Comparison of ENCODE assay signal across 10 mouse cellular contexts in the genomic region with DNA sequence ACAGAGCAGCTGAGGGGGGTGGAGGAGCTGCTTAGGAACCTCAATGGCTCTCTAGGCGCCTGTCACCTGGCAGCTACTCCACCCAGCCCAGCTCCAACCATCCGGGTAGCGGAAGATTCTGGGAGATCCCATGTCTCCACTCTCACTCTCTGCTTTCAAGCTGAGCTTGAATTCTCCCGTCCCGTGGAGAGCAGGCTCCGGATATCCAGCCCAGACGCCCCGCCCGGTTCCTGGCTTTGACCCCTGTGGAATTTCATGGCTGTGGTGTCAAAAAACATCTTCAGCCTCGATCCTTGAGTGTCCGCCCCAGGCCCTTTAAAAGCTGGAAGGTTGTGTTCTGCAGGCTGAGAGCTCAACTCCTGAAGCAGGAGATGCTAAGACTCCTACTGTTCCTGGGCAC. TPM values are rescaled to one million over a fixed set of nuclear protein-coding genes. Genes with fewer than 3 reads are reported as not detected.
DNase-seq lines count a peak whose midpoint lies in the region; ATAC-seq lines count a peak whose summit lies in the region.
"Had no signal": no experiment of that assay in that cellular context is flagged by ENCODE, and none has a peak within 500 bp of the region (broad histone marks: within the 10 kb centered on the region; RNA-seq: fewer than 3 reads in every experiment).

No protein-coding gene starts in this region.

- no peak overlapping the region for H3K27ac ChIP-seq in hindbrain, embryonic 13.5 days
- H3K27ac ChIP-seq in hindbrain, embryonic 16.5 days (ENCODE audit: low read depth, low read length), result no peak overlapping the region
- H3K27ac ChIP-seq in embryonic facial prominence, embryonic 13.5 days, result no peak overlapping the region; the same call in 1 of the 2 replicates
- H3K27ac ChIP-seq in heart, embryonic 13.5 days (replicated peaks), result no peak overlapping the region
- H3K27ac ChIP-seq in limb, embryonic 12.5 days, result 0 out of 2 replicates have a peak overlapping the region, but pooled peaks have one; percentile 50
- no peak overlapping the region; the same call in 1 of the 2 replicates for H3K27ac ChIP-seq in midbrain, embryonic 10.5 days (replicated peaks)
- H3K27ac ChIP-seq: neural tube, embryonic 13.5 days had no signal

- H3K36me3 ChIP-seq in hindbrain, embryonic 13.5 days, result peaks cover 12% of the 10 kb centered on the region
- peaks cover 3% of the 10 kb centered on the region; the same call in 1 of the 2 replicates for H3K36me3 ChIP-seq in hindbrain, embryonic 16.5 days (ENCODE audit: control insufficient read depth, insufficient read depth, low read length)
- H3K36me3 ChIP-seq in embryonic facial prominence, embryonic 13.5 days, result peaks cover 29% of the 10 kb centered on the region
- peaks cover 13% of the 10 kb centered on the region; the same call in 1 of the 2 replicates for H3K36me3 ChIP-seq in heart, embryonic 13.5 days
- peaks cover 10% of the 10 kb centered on the region for H3K36me3 ChIP-seq in limb, embryonic 12.5 days
- H3K36me3 ChIP-seq in midbrain, embryonic 10.5 days, result peaks cover 11% of the 10 kb centered on the region

- H3K4me1 ChIP-seq in hindbrain, embryonic 13.5 days (replicated peaks), result peaks cover 36% of the 10 kb centered on the region
- H3K4me1 ChIP-seq in hindbrain, embryonic 16.5 days (ENCODE audit: control insufficient read depth, insufficient read depth, low read depth, low read length), result peaks cover 6% of the 10 kb centered on the region
- peaks cover 21% of the 10 kb centered on the region for H3K4me1 ChIP-seq in embryonic facial prominence, embryonic 13.5 days
- H3K4me1 ChIP-seq in heart, embryonic 13.5 days, result peaks cover 61% of the 10 kb centered on the region
- H3K4me1 ChIP-seq in limb, embryonic 12.5 days (replicated peaks), result peaks cover 42% of the 10 kb centered on the region
- peaks cover 42% of the 10 kb centered on the region for H3K4me1 ChIP-seq in midbrain, embryonic 10.5 days

- no peak overlapping the region for H3K4me2 ChIP-seq in hindbrain, embryonic 13.5 days
- H3K4me2 ChIP-seq in hindbrain, embryonic 16.5 days (ENCODE audit: low read length), result no peak overlapping the region
- H3K4me2 ChIP-seq in embryonic facial prominence, embryonic 13.5 days, result no peak overlapping the region
- H3K4me2 ChIP-seq in heart, embryonic 13.5 days, result no peak overlapping the region
- H3K4me2 ChIP-seq in limb, embryonic 12.5 days, result no peak overlapping the region
- H3K4me2 ChIP-seq: neural tube, embryonic 13.5 days had no signal

- ATAC-seq in hindbrain, embryonic 13.5 days (ENCODE audit: low FRiP score), result no peak
- no peak for ATAC-seq in hindbrain, embryonic 16.5 days
- no peak for ATAC-seq in embryonic facial prominence, embryonic 13.5 days (ENCODE audit: insufficient number of reproducible peaks, insufficient read depth, low FRiP score, low TSS enrichment, low read depth)
- ATAC-seq in heart, embryonic 13.5 days (ENCODE audit: extremely low read depth, insufficient number of reproducible peaks, low FRiP score, low TSS enrichment), result no peak
- ATAC-seq in limb, embryonic 12.5 days (ENCODE audit: insufficient number of reproducible peaks, insufficient read depth, low FRiP score, low TSS enrichment, low read depth), result no peak

- H3K9me3 ChIP-seq in hindbrain, embryonic 13.5 days, result no peaks in the 10 kb centered on the region
- no peaks in the 10 kb centered on the region for H3K9me3 ChIP-seq in hindbrain, embryonic 16.5 days (ENCODE audit: control insufficient read depth, low read length)
- no peaks in the 10 kb centered on the region for H3K9me3 ChIP-seq in embryonic facial prominence, embryonic 13.5 days
- H3K9me3 ChIP-seq in heart, embryonic 13.5 days, result no peaks in the 10 kb centered on the region
- no peaks in the 10 kb centered on the region for H3K9me3 ChIP-seq in limb, embryonic 12.5 days
- no peaks in the 10 kb centered on the region for H3K9me3 ChIP-seq in midbrain, embryonic 10.5 days (replicated peaks)
- H3K9me3 ChIP-seq: neural tube, embryonic 13.5 days had no signal

- 71% methylated on average over 11 of the region's 11 CpGs for WGBS in hindbrain, embryonic 13.5 days
- 67% methylated on average over 11 of the region's 11 CpGs for WGBS in hindbrain, embryonic 16.5 days
- 57% methylated on average over 11 of the region's 11 CpGs for WGBS in embryonic facial prominence, embryonic 13.5 days
- 53% methylated on average over 11 of the region's 11 CpGs for WGBS in heart, embryonic 13.5 days
- 61% methylated on average over 11 of the region's 11 CpGs for WGBS in limb, embryonic 12.5 days
- WGBS in midbrain, embryonic 10.5 days, result 73% methylated on average over 11 of the region's 11 CpGs

- no peaks in the 10 kb centered on the region for H3K27me3 ChIP-seq in hindbrain, embryonic 13.5 days
- no peaks in the 10 kb centered on the region for H3K27me3 ChIP-seq in hindbrain, embryonic 16.5 days (replicated peaks; ENCODE audit: control insufficient read depth, insufficient read depth, low read length)
- no peaks in the 10 kb centered on the region for H3K27me3 ChIP-seq in embryonic facial prominence, embryonic 13.5 days
- H3K27me3 ChIP-seq in heart, embryonic 13.5 days (replicated peaks), result no peaks in the 10 kb centered on the region
- H3K27me3 ChIP-seq in limb, embryonic 12.5 days, result no peaks in the 10 kb centered on the region
- H3K27me3 ChIP-seq in midbrain, embryonic 10.5 days (ENCODE audit: low read depth, poor library complexity, severe bottlenecking), result no peaks in the 10 kb centered on the region
- H3K27me3 ChIP-seq: neural tube, embryonic 13.5 days had no signal

- no peak for DNase-seq in thymus, postnatal 14 days
- DNase-seq in yolk sac, embryonic 10.5 days (ENCODE audit: low spot score), result no peak
- DNase-seq in midbrain, embryonic 10.5 days (ENCODE audit: low spot score), result no peak
- DNase-seq: adrenal gland, adult 8-10 months had no signal

- H3K9ac ChIP-seq in hindbrain, embryonic 13.5 days, result 0 out of 2 replicates have a peak overlapping the region, but pooled peaks have one; percentile 5
- H3K9ac ChIP-seq in hindbrain, embryonic 16.5 days (ENCODE audit: low read depth, low read length), result no peak overlapping the region
- H3K9ac ChIP-seq in embryonic facial prominence, embryonic 13.5 days, result 0 out of 2 replicates have a peak overlapping the region, but pooled peaks have one; percentile 36
- H3K9ac ChIP-seq in heart, embryonic 13.5 days, result peak overlapping the region; percentile 41
- no peak overlapping the region for H3K9ac ChIP-seq in limb, embryonic 12.5 days (replicated peaks)
- H3K9ac ChIP-seq: neural tube, embryonic 13.5 days had no signal

- no peak overlapping the region for H3K4me3 ChIP-seq in hindbrain, embryonic 13.5 days
- no peak overlapping the region for H3K4me3 ChIP-seq in hindbrain, embryonic 16.5 days (ENCODE audit: low read length)
- no peak overlapping the region for H3K4me3 ChIP-seq in embryonic facial prominence, embryonic 13.5 days
- H3K4me3 ChIP-seq in heart, embryonic 13.5 days, result no peak overlapping the region
- no peak overlapping the region for H3K4me3 ChIP-seq in limb, embryonic 12.5 days (replicated peaks)
- no peak overlapping the region for H3K4me3 ChIP-seq in midbrain, embryonic 10.5 days
- H3K4me3 ChIP-seq: neural tube, embryonic 13.5 days had no signal

RNA-seq across cellular contexts. Expression of a gene that starts 10.0 kb away (rescaled TPM):
- polyA plus RNA-seq in hindbrain, embryonic 13.5 days (2015; fragmentation: Nextera tagmentation; extraction: Ambion mirVana), result 24.3 and 25.8 TPM in 2 replicates
- polyA plus RNA-seq in hindbrain, embryonic 16.5 days (2015; fragmentation: Nextera tagmentation; extraction: Ambion mirVana), result 36.1 and 37.5 TPM in 2 replicates
- polyA plus RNA-seq in embryonic facial prominence, embryonic 13.5 days (2015; fragmentation: Nextera tagmentation; extraction: Ambion mirVana), result 28.2 and 30.8 TPM in 2 replicates
- 11.2 and 12.4 TPM in 2 replicates for polyA plus RNA-seq in heart, embryonic 13.5 days (2015; fragmentation: Nextera tagmentation; extraction: Ambion mirVana)
- polyA plus RNA-seq in limb, embryonic 12.5 days (2016; fragmentation: Nextera tagmentation; extraction: Ambion mirVana), result 26.8 and 27.3 TPM in 2 replicates
- 16.9 and 20.7 TPM in 2 replicates for polyA plus RNA-seq in midbrain, embryonic 10.5 days (2016; fragmentation: Nextera tagmentation; extraction: Ambion mirVana)

RNA-seq across cellular contexts. Expression of a gene that starts 20.4 kb away (rescaled TPM):
- 78.5 and 78.8 TPM in 2 replicates for polyA plus RNA-seq in hindbrain, embryonic 13.5 days (2015; fragmentation: Nextera tagmentation; extraction: Ambion mirVana)
- polyA plus RNA-seq in hindbrain, embryonic 16.5 days (2015; fragmentation: Nextera tagmentation; extraction: Ambion mirVana), result 164 and 190 TPM in 2 replicates
- polyA plus RNA-seq in embryonic facial prominence, embryonic 13.5 days (2015; fragmentation: Nextera tagmentation; extraction: Ambion mirVana), result 32.3 and 34.8 TPM in 2 replicates
- polyA plus RNA-seq in heart, embryonic 13.5 days (2015; fragmentation: Nextera tagmentation; extraction: Ambion mirVana), result 0.45 and 0.76 TPM in 2 replicates
- polyA plus RNA-seq in limb, embryonic 12.5 days (2016; fragmentation: Nextera tagmentation; extraction: Ambion mirVana), result 17.5 and 22.1 TPM in 2 replicates
- 7.9 and 8.3 TPM in 2 replicates for polyA plus RNA-seq in midbrain, embryonic 10.5 days (2016; fragmentation: Nextera tagmentation; extraction: Ambion mirVana)

RNA-seq across cellular contexts. Expression of a gene that starts 26.2 kb away (rescaled TPM):
- polyA plus RNA-seq in hindbrain, embryonic 13.5 days (2015; fragmentation: Nextera tagmentation; extraction: Ambion mirVana), result 2.2 and 2.9 TPM in 2 replicates
- polyA plus RNA-seq in hindbrain, embryonic 16.5 days (2015; fragmentation: Nextera tagmentation; extraction: Ambion mirVana), result 9.3 and 15.5 TPM in 2 replicates
- 152 and 159 TPM in 2 replicates for polyA plus RNA-seq in embryonic facial prominence, embryonic 13.5 days (2015; fragmentation: Nextera tagmentation; extraction: Ambion mirVana)
- 3.7 and 5.5 TPM in 2 replicates for polyA plus RNA-seq in heart, embryonic 13.5 days (2015; fragmentation: Nextera tagmentation; extraction: Ambion mirVana)
- polyA plus RNA-seq in limb, embryonic 12.5 days (2016; fragmentation: Nextera tagmentation; extraction: Ambion mirVana), result 82.4 and 105 TPM in 2 replicates
- polyA plus RNA-seq in midbrain, embryonic 10.5 days (2016; fragmentation: Nextera tagmentation; extraction: Ambion mirVana), result 0.42 and 2.3 TPM in 2 replicates

RNA-seq across cellular contexts. Expression of a gene that starts 27.4 kb away (rescaled TPM):
- 35.6 and 37.6 TPM in 2 replicates for polyA plus RNA-seq in hindbrain, embryonic 13.5 days (2015; fragmentation: Nextera tagmentation; extraction: Ambion mirVana)
- 45.9 and 55.1 TPM in 2 replicates for polyA plus RNA-seq in hindbrain, embryonic 16.5 days (2015; fragmentation: Nextera tagmentation; extraction: Ambion mirVana)
- 26.6 and 28.1 TPM in 2 replicates for polyA plus RNA-seq in embryonic facial prominence, embryonic 13.5 days (2015; fragmentation: Nextera tagmentation; extraction: Ambion mirVana)
- 9.7 and 12.4 TPM in 2 replicates for polyA plus RNA-seq in heart, embryonic 13.5 days (2015; fragmentation: Nextera tagmentation; extraction: Ambion mirVana)
- polyA plus RNA-seq in limb, embryonic 12.5 days (2016; fragmentation: Nextera tagmentation; extraction: Ambion mirVana), result 18.4 and 24.8 TPM in 2 replicates
- 12.9 and 16.5 TPM in 2 replicates for polyA plus RNA-seq in midbrain, embryonic 10.5 days (2016; fragmentation: Nextera tagmentation; extraction: Ambion mirVana)

RNA-seq across cellular contexts. Expression of a gene that starts 39.8 kb away (rescaled TPM):
- polyA plus RNA-seq in hindbrain, embryonic 13.5 days (2015; fragmentation: Nextera tagmentation; extraction: Ambion mirVana), result 147 and 148 TPM in 2 replicates
- 173 and 192 TPM in 2 replicates for polyA plus RNA-seq in hindbrain, embryonic 16.5 days (2015; fragmentation: Nextera tagmentation; extraction: Ambion mirVana)
- 169 and 178 TPM in 2 replicates for polyA plus RNA-seq in embryonic facial prominence, embryonic 13.5 days (2015; fragmentation: Nextera tagmentation; extraction: Ambion mirVana)
- polyA plus RNA-seq in heart, embryonic 13.5 days (2015; fragmentation: Nextera tagmentation; extraction: Ambion mirVana), result 116 and 125 TPM in 2 replicates
- 142 and 151 TPM in 2 replicates for polyA plus RNA-seq in limb, embryonic 12.5 days (2016; fragmentation: Nextera tagmentation; extraction: Ambion mirVana)
- polyA plus RNA-seq in midbrain, embryonic 10.5 days (2016; fragmentation: Nextera tagmentation; extraction: Ambion mirVana), result 138 and 140 TPM in 2 replicates

Comparison
In these comparisons a context has a peak if more than half of its experiments do, and no peak if none do; other contexts are left out.
1. H3K9ac ChIP-seq: peak in hindbrain, embryonic 13.5 days (single experiment), embryonic facial prominence, embryonic 13.5 days (single experiment) and heart, embryonic 13.5 days (single experiment); none in hindbrain, embryonic 16.5 days (single experiment) and limb, embryonic 12.5 days (single experiment).